Mouse (Mus musculus): ENCODE data around the gene Slc6a1. TPM values are rescaled to one million over a fixed set of nuclear protein-coding genes. Genes with fewer than 3 reads are reported as not detected.
A peak's percentile ranks its signal among the peaks of the same experiment; 100 is the strongest.

The Slc6a1 gene
- polyA plus RNA-seq, 1 experiment from 2014 or later = 166 TPM

- Histone ChIP-seq H3K9ac (ENCODE audit: low read depth, low read length) (peak overlapping the region; percentile 89), H3K4me2 (ENCODE audit: low read length) (peak overlapping the region; percentile 56), H3K36me3 (ENCODE audit: control insufficient read depth, insufficient read depth, low read length) (no peaks in the 10 kb centered on the region), H3K9me3 (ENCODE audit: control insufficient read depth, low read length) (no peaks in the 10 kb centered on the region), H3K4me3 (ENCODE audit: low read length) (peak overlapping the region; percentile 75), H3K4me1 (ENCODE audit: control insufficient read depth, insufficient read depth, low read depth, low read length) (peaks cover 42% of the 10 kb centered on the region), H3K27me3 (replicated peaks; ENCODE audit: control insufficient read depth, insufficient read depth, low read length) (no peaks in the 10 kb centered on the region), H3K27ac (ENCODE audit: low read depth, low read length) (peak overlapping the region; percentile 84)
- no peak for ATAC-seq
- WGBS = 6% methylated on average over 8 of the region's 8 CpGs
Measured at GRCm38 (mm10) chr6:114283278-114283770, 889 bp downstream of the Slc6a1 start.

GRCm38 (mm10) chr6:114283927-114284703 is 1.7 kb downstream of the Slc6a1 start:
- H3K36me3 ChIP-seq (ENCODE audit: control insufficient read depth, insufficient read depth, low read length) = no peaks in the 10 kb centered on the region
- H3K4me3 ChIP-seq (ENCODE audit: low read length) = peak overlapping the region; percentile 75
- WGBS = 35% methylated on average over 10 of the region's 10 CpGs
- H3K27ac ChIP-seq (ENCODE audit: low read depth, low read length) = peak overlapping the region; percentile 84
- no peaks in the 10 kb centered on the region for H3K27me3 ChIP-seq (replicated peaks; ENCODE audit: control insufficient read depth, insufficient read depth, low read length)
- H3K4me2 ChIP-seq (ENCODE audit: low read length) = peak overlapping the region; percentile 56
- H3K9ac ChIP-seq (ENCODE audit: low read depth, low read length) = peak overlapping the region; percentile 89
- ATAC-seq = 0 out of 2 replicates have a peak, but pooled peaks have one; percentile 21
- H3K9me3 ChIP-seq (ENCODE audit: control insufficient read depth, low read length) = no peaks in the 10 kb centered on the region
- H3K4me1 ChIP-seq (ENCODE audit: control insufficient read depth, insufficient read depth, low read depth, low read length) = peaks cover 48% of the 10 kb centered on the region

- peak overlapping the region; percentile 60 for H3K27ac ChIP-seq (ENCODE audit: low read depth, low read length)
- peaks cover 61% of the 10 kb centered on the region for H3K4me1 ChIP-seq (ENCODE audit: control insufficient read depth, insufficient read depth, low read depth, low read length)
- ATAC-seq = no peak
- no peaks in the 10 kb centered on the region for H3K27me3 ChIP-seq (replicated peaks; ENCODE audit: control insufficient read depth, insufficient read depth, low read length)
- 28% methylated on average over 4 of the region's 4 CpGs for WGBS
- peak overlapping the region; percentile 30; the same call in 1 of the 2 replicates for H3K9ac ChIP-seq (ENCODE audit: low read depth, low read length)
- peak overlapping the region; percentile 56 for H3K4me2 ChIP-seq (ENCODE audit: low read length)
- peak overlapping the region; percentile 75; the same call in 1 of the 2 replicates for H3K4me3 ChIP-seq (ENCODE audit: low read length)
- no peaks in the 10 kb centered on the region for H3K36me3 ChIP-seq (ENCODE audit: control insufficient read depth, insufficient read depth, low read length)
- no peaks in the 10 kb centered on the region for H3K9me3 ChIP-seq (ENCODE audit: control insufficient read depth, low read length)
Measured at GRCm38 (mm10) chr6:114285424-114285823, 3.0 kb downstream of the Slc6a1 start.

GRCm38 (mm10) chr6:114289106-114289505 is 6.7 kb downstream of the Slc6a1 start:
- H3K9ac ChIP-seq (ENCODE audit: low read depth, low read length) = no peak overlapping the region

GRCm38 (mm10) chr6:114290184-114290583 is 7.7 kb downstream of the Slc6a1 start:
- no peaks in the 10 kb centered on the region for H3K36me3 ChIP-seq (ENCODE audit: control insufficient read depth, insufficient read depth, low read length)
- peaks cover 92% of the 10 kb centered on the region for H3K4me1 ChIP-seq (ENCODE audit: control insufficient read depth, insufficient read depth, low read depth, low read length)
- H3K4me2 ChIP-seq (ENCODE audit: low read length) = peak overlapping the region; percentile 45
- no peaks in the 10 kb centered on the region for H3K9me3 ChIP-seq (ENCODE audit: control insufficient read depth, low read length)
- peak overlapping the region; percentile 53 for H3K9ac ChIP-seq (ENCODE audit: low read depth, low read length)
- peak; percentile 86 for ATAC-seq
- WGBS = 9% methylated on average over 8 of the region's 8 CpGs
- H3K4me3 ChIP-seq (ENCODE audit: low read length) = no peak overlapping the region; the same call in 1 of the 2 replicates
- H3K27me3 ChIP-seq (replicated peaks; ENCODE audit: control insufficient read depth, insufficient read depth, low read length) = no peaks in the 10 kb centered on the region
- peak overlapping the region; percentile 90 for H3K27ac ChIP-seq (ENCODE audit: low read depth, low read length)

More at GRCm38 (mm10) chr6:114289106-114289505, 6.7 kb downstream of the Slc6a1 start:
- Histone ChIP-seq H3K27me3 (replicated peaks; ENCODE audit: control insufficient read depth, insufficient read depth, low read length) (no peaks in the 10 kb centered on the region), H3K36me3 (ENCODE audit: control insufficient read depth, insufficient read depth, low read length) (no peaks in the 10 kb centered on the region), H3K4me1 (ENCODE audit: control insufficient read depth, insufficient read depth, low read depth, low read length) (peaks cover 95% of the 10 kb centered on the region), H3K27ac (ENCODE audit: low read depth, low read length) (peak overlapping the region; percentile 57), H3K4me2 (ENCODE audit: low read length) (peak overlapping the region; percentile 4; the same call in 1 of the 2 replicates), H3K4me3 (ENCODE audit: low read length) (no peak overlapping the region), H3K9me3 (ENCODE audit: control insufficient read depth, low read length) (no peaks in the 10 kb centered on the region)
- WGBS = 13% methylated on average over 7 of the region's 7 CpGs
- no peak; the same call in 1 of the 2 replicates for ATAC-seq

- H3K4me1 ChIP-seq (ENCODE audit: control insufficient read depth, insufficient read depth, low read depth, low read length) = peaks cover 92% of the 10 kb centered on the region
- H3K9me3 ChIP-seq (ENCODE audit: control insufficient read depth, low read length) = no peaks in the 10 kb centered on the region
- peak overlapping the region; percentile 90 for H3K27ac ChIP-seq (ENCODE audit: low read depth, low read length)
- ATAC-seq = no peak
- H3K27me3 ChIP-seq (replicated peaks; ENCODE audit: control insufficient read depth, insufficient read depth, low read length) = no peaks in the 10 kb centered on the region
- peak overlapping the region; percentile 17 for H3K4me2 ChIP-seq (ENCODE audit: low read length)
- no peak overlapping the region for H3K4me3 ChIP-seq (ENCODE audit: low read length)
- H3K36me3 ChIP-seq (ENCODE audit: control insufficient read depth, insufficient read depth, low read length) = no peaks in the 10 kb centered on the region
- 28% methylated on average over 4 of the region's 4 CpGs for WGBS
- H3K9ac ChIP-seq (ENCODE audit: low read depth, low read length) = peak overlapping the region; percentile 53; the same call in 1 of the 2 replicates
Measured at GRCm38 (mm10) chr6:114290929-114291328, 8.5 kb downstream of the Slc6a1 start.

- Histone ChIP-seq H3K4me1 (ENCODE audit: control insufficient read depth, insufficient read depth, low read depth, low read length) (peaks cover 90% of the 10 kb centered on the region), H3K27ac (ENCODE audit: low read depth, low read length) (peak overlapping the region; percentile 90), H3K9ac (ENCODE audit: low read depth, low read length) (peak overlapping the region; percentile 48; the same call in 1 of the 2 replicates), H3K36me3 (ENCODE audit: control insufficient read depth, insufficient read depth, low read length) (no peaks in the 10 kb centered on the region), H3K4me3 (ENCODE audit: low read length) (no peak overlapping the region), H3K9me3 (ENCODE audit: control insufficient read depth, low read length) (no peaks in the 10 kb centered on the region), H3K4me2 (ENCODE audit: low read length) (peak overlapping the region; percentile 21), H3K27me3 (replicated peaks; ENCODE audit: control insufficient read depth, insufficient read depth, low read length) (no peaks in the 10 kb centered on the region)
- WGBS = 43% methylated on average over 5 of the region's 5 CpGs
- no peak for ATAC-seq
Measured at GRCm38 (mm10) chr6:114291396-114291795, 9.0 kb downstream of the Slc6a1 start.

- H3K36me3 ChIP-seq (ENCODE audit: control insufficient read depth, insufficient read depth, low read length) = no peaks in the 10 kb centered on the region
- H3K27ac ChIP-seq (ENCODE audit: low read depth, low read length) = peak overlapping the region; percentile 58
- 35% methylated on average over 8 of the region's 8 CpGs for WGBS
- ATAC-seq = no peak
- H3K4me1 ChIP-seq (ENCODE audit: control insufficient read depth, insufficient read depth, low read depth, low read length) = peaks cover 92% of the 10 kb centered on the region
- H3K4me2 ChIP-seq (ENCODE audit: low read length) = 0 out of 2 replicates have a peak overlapping the region, but pooled peaks have one; percentile 7
- H3K9ac ChIP-seq (ENCODE audit: low read depth, low read length) = no peak overlapping the region
- H3K9me3 ChIP-seq (ENCODE audit: control insufficient read depth, low read length) = no peaks in the 10 kb centered on the region
- H3K27me3 ChIP-seq (replicated peaks; ENCODE audit: control insufficient read depth, insufficient read depth, low read length) = no peaks in the 10 kb centered on the region
- no peak overlapping the region for H3K4me3 ChIP-seq (ENCODE audit: low read length)
Measured at GRCm38 (mm10) chr6:114293511-114293910, 11.1 kb downstream of the Slc6a1 start.

- H3K9me3 ChIP-seq (ENCODE audit: control insufficient read depth, low read length) = no peaks in the 10 kb centered on the region
- no peak for ATAC-seq
- no peak overlapping the region for H3K4me3 ChIP-seq (ENCODE audit: low read length)
- WGBS = 65% methylated on average over 4 of the region's 4 CpGs
- H3K4me1 ChIP-seq (ENCODE audit: control insufficient read depth, insufficient read depth, low read depth, low read length) = peaks cover 78% of the 10 kb centered on the region
- no peak overlapping the region for H3K9ac ChIP-seq (ENCODE audit: low read depth, low read length)
- H3K27me3 ChIP-seq (replicated peaks; ENCODE audit: control insufficient read depth, insufficient read depth, low read length) = no peaks in the 10 kb centered on the region
- peak overlapping the region; percentile 49; the same call in 1 of the 2 replicates for H3K27ac ChIP-seq (ENCODE audit: low read depth, low read length)
- no peaks in the 10 kb centered on the region for H3K36me3 ChIP-seq (ENCODE audit: control insufficient read depth, insufficient read depth, low read length)
- H3K4me2 ChIP-seq (ENCODE audit: low read length) = no peak overlapping the region
Measured at GRCm38 (mm10) chr6:114295086-114295485, 12.7 kb downstream of the Slc6a1 start.
